Mouse (Mus musculus) heart, embryonic 13.5 days (tissue): ENCODE results near the gene Trpc2. TPM values are rescaled to one million over a fixed set of nuclear protein-coding genes. Genes with fewer than 3 reads are reported as not detected.

Experiments used
- ATAC-seq: fragments of 200-750 bp; cut with Nextera tagmentation; 2 replicates; pipeline ENCODE4 v1.8.0; 2017; ENCODE audit warnings: moderate TSS enrichment; ENCODE audit not compliant: insufficient number of reproducible peaks, low FRiP score, low TSS enrichment; ENCODE audit errors: extremely low read depth
- H3K27ac ChIP-seq: fragments of 300-500 bp; sonication (generic); replicated peaks from 2 replicates; pipeline ENCODE4 v1.5.1; 2015; ENCODE audit warnings: moderate library complexity, mild to moderate bottlenecking, inconsistent platforms
- H3K27me3 ChIP-seq: fragments of 300-500 bp; sonication (generic); replicated peaks from 2 replicates; pipeline ENCODE4 v1.6.1; 2015; ENCODE audit warnings: mild to moderate bottlenecking, inconsistent platforms
- H3K36me3 ChIP-seq: fragments of 300-500 bp; sonication (generic); 2 replicates; pipeline ENCODE4 v1.6.1; 2015; ENCODE audit warnings: mild to moderate bottlenecking, inconsistent platforms
- H3K4me1 ChIP-seq: fragments of 300-500 bp; sonication (generic); 2 replicates; pipeline ENCODE4 v1.6.1; 2015; ENCODE audit warnings: inconsistent platforms
- H3K4me2 ChIP-seq: fragments of 300-500 bp; sonication (generic); 2 replicates; pipeline ENCODE4 v1.6.1; 2015; ENCODE audit warnings: inconsistent platforms, mild to moderate bottlenecking, moderate library complexity
- H3K4me3 ChIP-seq: fragments of 300-500 bp; sonication (generic); 2 replicates; pipeline ENCODE4 v1.5.1; 2015; ENCODE audit warnings: moderate library complexity, mild to moderate bottlenecking, inconsistent platforms
- H3K9ac ChIP-seq: fragments of 300-500 bp; sonication (generic); 2 replicates; pipeline ENCODE4 v1.6.1; 2015; ENCODE audit warnings: inconsistent platforms, mild to moderate bottlenecking, moderate library complexity
- H3K9me3 ChIP-seq: fragments of 300-500 bp; sonication (generic); 2 replicates; pipeline ENCODE4 v1.6.1; 2016; ENCODE audit warnings: inconsistent platforms
- WGBS: fragments of 180-500 bp; shearing (Covaris S2); methylation state at CpG from one replicate; pipeline ENCODE4 v1.1.7; 2015; ENCODE audit warnings: mixed read lengths; 5-methylcytosine and 5-hydroxymethylcytosine counted together
- polyA plus RNA-seq: library from polyadenylated mRNA; unstranded; fragments of >200 nt; fragmentation: Nextera tagmentation; extraction: Ambion mirVana; gene quantifications from 2 replicates; pipeline ENCODE4 v1.2.1, GENCODE M21; 2015

Trpc2 gene
- polyA plus RNA-seq, 1 experiment from 2014 or later = not detected

GRCm38 (mm10) chr7:102137464-102137863 lies 54.5 kb downstream of the Trpc2 start:
- Histone ChIP-seq H3K9me3 (no peaks in the 10 kb centered on the region), H3K27ac (no peak overlapping the region), H3K4me1 (no peaks in the 10 kb centered on the region), H3K27me3 (no peaks in the 10 kb centered on the region), H3K36me3 (peaks cover 95% of the 10 kb centered on the region), H3K4me2 (no peak overlapping the region), H3K9ac (no peak overlapping the region), H3K4me3 (no peak overlapping the region)
- WGBS = 77% methylated on average over 1 of the region's 1 CpGs
- ATAC-seq = no peak

GRCm38 (mm10) chr7:102137898-102138297 lies 55.0 kb downstream of the Trpc2 start:
- H3K4me2 ChIP-seq = no peak overlapping the region
- H3K36me3 ChIP-seq = peaks cover 94% of the 10 kb centered on the region
- H3K4me1 ChIP-seq = no peaks in the 10 kb centered on the region
- no peak overlapping the region for H3K9ac ChIP-seq
- WGBS = 97% methylated on average over 5 of the region's 5 CpGs
- H3K27ac ChIP-seq = no peak overlapping the region
- ATAC-seq = no peak
- no peak overlapping the region for H3K4me3 ChIP-seq
- H3K9me3 ChIP-seq = no peaks in the 10 kb centered on the region
- H3K27me3 ChIP-seq = no peaks in the 10 kb centered on the region

Other genes with a start within 250 kb of the Trpc2 start
- 44.9 and 56.3 TPM in 2 replicates for gene Inppl1, start 244.9 kb upstream of the Trpc2 start, polyA plus RNA-seq
- gene Folr2, start 225.9 kb upstream of the Trpc2 start, polyA plus RNA-seq = 1.6 and 1.8 TPM in 2 replicates
- gene Anapc15, start 219.4 kb upstream of the Trpc2 start, polyA plus RNA-seq = 61.7 and 64.4 TPM in 2 replicates
- gene Folr1, start 212.3 kb upstream of the Trpc2 start, polyA plus RNA-seq = 4.7 and 6.4 TPM in 2 replicates
- 140 and 155 TPM in 2 replicates for gene Lamtor1, start 177.2 kb upstream of the Trpc2 start, polyA plus RNA-seq
- 0.10 and 0.27 TPM in 2 replicates for gene Tomt, start 176.8 kb upstream of the Trpc2 start, polyA plus RNA-seq
- gene Lrrc51, start 149.2 kb upstream of the Trpc2 start, polyA plus RNA-seq = 4.1 and 5.1 TPM in 2 replicates
- 39.7 and 41.7 TPM in 2 replicates for gene Numa1, start 149.0 kb upstream of the Trpc2 start, polyA plus RNA-seq
- gene Il18bp, start 64.4 kb upstream of the Trpc2 start, polyA plus RNA-seq = 1.5 and 1.9 TPM in 2 replicates
- gene Rnf121, start 17.6 kb upstream of the Trpc2 start, polyA plus RNA-seq = 17.0 and 17.2 TPM in 2 replicates
- gene Xndc1, start 17.6 kb upstream of the Trpc2 start, polyA plus RNA-seq = 19.3 and 25.2 TPM in 2 replicates
- 0.91 and 1.0 TPM in 2 replicates for gene Xntrpc, start 17.4 kb upstream of the Trpc2 start, polyA plus RNA-seq
- gene Art1, start 18.6 kb downstream of the Trpc2 start, polyA plus RNA-seq = 3.5 and 4.7 TPM in 2 replicates
- 0.83 and 1.5 TPM in 2 replicates for gene Art5, start 26.4 kb downstream of the Trpc2 start, polyA plus RNA-seq
- 0.06 and 0.11 TPM in 2 replicates for gene Chrna10, start 33.7 kb downstream of the Trpc2 start, polyA plus RNA-seq
- gene Nup98, start 127.1 kb downstream of the Trpc2 start, polyA plus RNA-seq = 21.1 and 22.0 TPM in 2 replicates
- gene Pgap2, start 127.1 kb downstream of the Trpc2 start, polyA plus RNA-seq = 56.3 and 61.3 TPM in 2 replicates
- 43.8 and 46.5 TPM in 2 replicates for gene Rhog, start 172.9 kb downstream of the Trpc2 start, polyA plus RNA-seq
- 11.7 and 13.0 TPM in 2 replicates for gene Stim1, start 184.7 kb downstream of the Trpc2 start, polyA plus RNA-seq